Mouse (Mus musculus) macrophage (primary cell): ENCODE data around the gene Pramef17. TPM values are rescaled to one million over a fixed set of nuclear protein-coding genes. Genes with fewer than 3 reads are reported as not detected.
"Not testable (repeated sequence)": the region's sequence is repeated elsewhere in the genome, so short reads cannot be mapped to it uniquely, and the experiment has no call there.

Source experiments
- H3K27ac ChIP-seq: fragments of 350-480 bp; formaldehyde crosslinking; 2 replicates; pipeline ENCODE4 v1.9.0; 2021
- H3K36me3 ChIP-seq: fragments of 350-480 bp; formaldehyde crosslinking; 2 replicates; pipeline ENCODE4 v1.9.0; 2021; ENCODE audit errors: inconsistent target
- H3K4me3 ChIP-seq: fragments of 350-480 bp; formaldehyde crosslinking; 2 replicates; pipeline ENCODE4 v1.9.0; 2021; ENCODE audit errors: inconsistent target
- H3K79me2 ChIP-seq: fragments of 350-480 bp; formaldehyde crosslinking; 2 replicates; pipeline ENCODE4 v1.9.0; 2021; ENCODE audit errors: inconsistent target
- WGBS: methylation state at CpG from one replicate; pipeline ENCODE4 v1.1.7; 2026; ENCODE audit warnings: inconsistent platforms; ENCODE audit not compliant: missing documents; 5-methylcytosine and 5-hydroxymethylcytosine counted together
- polyA plus RNA-seq: library from polyadenylated mRNA; stranded (reverse); fragments of 250-400 nt; gene quantifications from 3 replicates; pipeline ENCODE4 v1.2.4, GENCODE M21; 2018; ENCODE audit warnings: inconsistent platforms
- total RNA-seq, 78 experiments: library from RNA; depleted of rRNA; stranded (reverse); fragments of 250-400 nt; gene quantifications; 1 replicate in 9 of 78; 2 replicates in 24 of 78; 3 replicates in 43 of 78; 4 replicates in 2 of 78; pipeline ENCODE4 v1.2.4; 2018; ENCODE audit warnings: inconsistent platforms in 56 of 78

The Pramef17 gene
- total RNA-seq (2018; cell fraction: chromatin; rRNA removed), result not detected
- total RNA-seq (2018; cell fraction: cytosol; rRNA removed), result not detected
- not detected for total RNA-seq (2018; cell fraction: nucleus; rRNA removed)
- polyA plus RNA-seq, result not detected in 3 replicates

GRCm38 (mm10) chr4:143994269-143994668 is at the start of gene Pramef17:
TSS of gene Pramef17 (minus strand) at chr4:143994369.
- not testable (repeated sequence) for H3K79me2 ChIP-seq, H3K27ac ChIP-seq, H3K36me3 ChIP-seq, H3K4me3 ChIP-seq
- 51% methylated on average over 3 of the region's 3 CpGs for WGBS

- not testable (repeated sequence) for H3K4me3 ChIP-seq, H3K79me2 ChIP-seq, H3K36me3 ChIP-seq, H3K27ac ChIP-seq
- WGBS, result 92% methylated on average over 4 of the region's 17 CpGs
These were observed 6.0 kb downstream of the Pramef17 start for GRCm38 (mm10) chr4:143988126-143988525.

- WGBS, result no CpG with 5 or more reads among the region's 17 CpGs
- H3K27ac ChIP-seq, H3K36me3 ChIP-seq, H3K79me2 ChIP-seq, H3K4me3 ChIP-seq: not testable (repeated sequence)
These were observed 6.7 kb downstream of the Pramef17 start for GRCm38 (mm10) chr4:143987475-143987941.

GRCm38 (mm10) chr4:143985733-143986132 is 8.4 kb downstream of the Pramef17 start:
- H3K79me2 ChIP-seq, H3K27ac ChIP-seq, H3K36me3 ChIP-seq, H3K4me3 ChIP-seq: not testable (repeated sequence)
- no CpG with 5 or more reads among the region's 9 CpGs for WGBS

- H3K79me2 ChIP-seq, H3K4me3 ChIP-seq, H3K27ac ChIP-seq, H3K36me3 ChIP-seq: not testable (repeated sequence)
- no CpG with 5 or more reads among the region's 7 CpGs for WGBS
These were observed 9.0 kb downstream of the Pramef17 start for GRCm38 (mm10) chr4:143985165-143985564.

GRCm38 (mm10) chr4:143983446-143983845 is 10.7 kb downstream of the Pramef17 start:
- not testable (repeated sequence) for H3K4me3 ChIP-seq, H3K36me3 ChIP-seq, H3K79me2 ChIP-seq, H3K27ac ChIP-seq
- WGBS, result no CpG with 5 or more reads among the region's 1 CpGs

GRCm38 (mm10) chr4:143966850-143967249 is 27.3 kb downstream of the Pramef17 start, which contains the start of gene Gm13101:
TSS of gene Gm13101 (minus strand) at chr4:143966950.
- not testable (repeated sequence) for H3K27ac ChIP-seq, H3K4me3 ChIP-seq, H3K79me2 ChIP-seq, H3K36me3 ChIP-seq
- WGBS, result 70% methylated on average over 1 of the region's 2 CpGs

GRCm38 (mm10) chr4:143950916-143951315 is 43.3 kb downstream of the Pramef17 start, which contains the start of gene Pramef25:
TSS of gene Pramef25 (minus strand) at chr4:143951016.
- H3K4me3 ChIP-seq, H3K27ac ChIP-seq, H3K79me2 ChIP-seq, H3K36me3 ChIP-seq: not testable (repeated sequence)
- WGBS, result 85% methylated on average over 1 of the region's 1 CpGs

Other genes starting within 250 kb of the Pramef17 start
- gene Gm13023, start 205.0 kb downstream of the Pramef17 start, polyA plus RNA-seq, result not detected in 3 replicates
- gene Gm13084, start 178.3 kb downstream of the Pramef17 start, polyA plus RNA-seq, result not detected in 3 replicates
- not detected in 3 replicates for gene Gm13103, start 147.9 kb downstream of the Pramef17 start, polyA plus RNA-seq
- gene Pramef6, start 94.0 kb downstream of the Pramef17 start, polyA plus RNA-seq, result not detected in 3 replicates
- not detected in 3 replicates for gene Pramef25, start 43.4 kb downstream of the Pramef17 start, polyA plus RNA-seq
- not detected in 3 replicates for gene Gm13101, start 27.4 kb downstream of the Pramef17 start, polyA plus RNA-seq
- gene Pramel4, start 64.8 kb upstream of the Pramef17 start, polyA plus RNA-seq, result not detected in 3 replicates
- gene Gm13102, start 112.1 kb upstream of the Pramef17 start, polyA plus RNA-seq, result not detected in 3 replicates
- not detected in 3 replicates for gene Oog3, start 168.3 kb upstream of the Pramef17 start, polyA plus RNA-seq
- not detected in 3 replicates for gene Oog2, start 196.3 kb upstream of the Pramef17 start, polyA plus RNA-seq
- gene C87977, start 218.9 kb upstream of the Pramef17 start, polyA plus RNA-seq, result not detected in 3 replicates